Mouse (Mus musculus): ENCODE results near the gene Fam214b. TPM values are rescaled to one million over a fixed set of nuclear protein-coding genes. Genes with fewer than 3 reads are reported as not detected.

Fam214b gene
- total and polyA plus RNA-seq, 2 experiments from 2014 or later: 13.4 to 15.9 TPM

DNA sequence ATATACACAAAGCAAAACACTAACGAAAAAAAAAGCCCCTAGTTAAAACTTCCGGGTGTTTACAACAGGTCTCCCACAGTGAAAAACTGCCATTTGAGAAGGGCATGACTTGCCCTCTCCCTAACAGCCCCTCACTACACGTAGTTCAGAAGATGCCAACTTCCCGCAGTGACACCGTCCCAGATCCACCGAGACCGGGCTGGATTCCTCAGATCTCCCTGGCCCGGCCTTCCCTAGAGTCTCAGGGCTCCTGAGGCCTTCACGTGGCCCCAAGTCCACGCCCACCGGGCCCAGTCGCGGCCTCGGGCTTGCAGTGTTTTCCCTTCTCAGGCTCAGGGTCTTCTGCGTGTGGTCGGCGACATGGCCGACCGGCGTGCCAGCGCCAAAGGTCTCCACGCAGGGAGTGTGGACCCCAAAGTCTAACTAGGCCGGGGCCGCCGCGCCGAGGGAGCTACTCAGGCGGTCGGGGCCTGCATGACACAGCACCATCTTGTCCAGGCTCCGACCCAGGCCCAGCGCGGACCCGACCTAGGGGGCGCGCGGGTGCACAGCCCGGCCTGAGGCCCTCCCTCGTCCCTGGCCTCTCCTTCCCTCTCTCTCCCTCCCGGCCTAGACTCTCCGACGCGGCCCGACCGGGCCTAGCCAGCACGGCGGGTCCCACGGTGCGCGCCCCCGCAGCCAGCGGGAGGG is 46.4 kb downstream of the Fam214b start:
- Histone ChIP-seq H3K36me3 (replicated peaks; ENCODE audit: control insufficient read depth, insufficient read depth, low read length) (peaks cover 18% of the 10 kb centered on the region), H3K27ac (ENCODE audit: low read depth) (peak overlapping the region; percentile 99), H3K4me1 (ENCODE audit: control insufficient read depth, insufficient read depth) (peaks cover 20% of the 10 kb centered on the region), H3K4me3 (ENCODE audit: low read depth, low read length) (peak overlapping the region; percentile 86), H3K27me3 (ENCODE audit: control insufficient read depth, insufficient read depth, low read length) (no peaks in the 10 kb centered on the region), H3K4me2 (ENCODE audit: low read depth, low read length) (peak overlapping the region; percentile 85), H3K9ac (replicated peaks; ENCODE audit: low read depth, low read length) (peak overlapping the region; percentile 95), H3K9me3 (replicated peaks; ENCODE audit: control insufficient read depth, low read length) (no peaks in the 10 kb centered on the region)
- DNase-seq (ENCODE audit: low spot score): peak; percentile 60
- TF ChIP-seq CTCF (IDR thresholded peaks at IDR 0.05; ENCODE audit: low read depth) (no peak), EP300 (IDR thresholded peaks at IDR 0.05; ENCODE audit: low read depth) (no peak; the same call in 1 of the 2 replicates)
- under 1% methylated on average over 51 of the region's 51 CpGs for WGBS
- ATAC-seq (ENCODE audit: insufficient read depth, low read depth): peak; percentile 62

DNA sequence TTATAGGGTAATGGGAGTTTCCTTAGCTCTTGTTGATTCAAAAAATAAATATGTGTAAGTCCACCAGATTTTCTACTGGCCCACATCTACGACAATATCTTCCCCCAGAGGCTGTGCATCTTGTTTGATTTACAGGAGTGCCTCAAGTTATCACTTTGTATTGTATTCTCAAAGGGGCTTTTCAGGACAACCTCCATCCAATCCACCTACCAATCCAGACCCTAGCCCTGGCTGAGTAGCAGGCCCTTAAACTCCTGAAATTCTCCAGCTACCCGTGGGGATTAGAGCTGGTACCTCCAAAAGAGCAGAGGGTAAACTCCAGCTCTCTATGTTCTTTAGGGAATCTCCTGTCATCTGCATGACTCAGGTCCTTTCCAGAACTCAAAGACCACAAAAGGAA is 48.0 kb downstream of the Fam214b start:
- no peak for TF ChIP-seq CTCF (IDR thresholded peaks at IDR 0.05; ENCODE audit: low read depth)
- no peak for TF ChIP-seq EP300 (IDR thresholded peaks at IDR 0.05; ENCODE audit: low read depth)
- Histone ChIP-seq H3K9me3 (replicated peaks; ENCODE audit: control insufficient read depth, low read length) (no peaks in the 10 kb centered on the region), H3K36me3 (replicated peaks; ENCODE audit: control insufficient read depth, insufficient read depth, low read length) (peaks cover 31% of the 10 kb centered on the region), H3K9ac (replicated peaks; ENCODE audit: low read depth, low read length) (peak overlapping the region; percentile 55), H3K4me1 (ENCODE audit: control insufficient read depth, insufficient read depth) (peaks cover 20% of the 10 kb centered on the region), H3K4me3 (ENCODE audit: low read depth, low read length) (peak overlapping the region; percentile 86), H3K27me3 (ENCODE audit: control insufficient read depth, insufficient read depth, low read length) (no peaks in the 10 kb centered on the region), H3K27ac (ENCODE audit: low read depth) (peak overlapping the region; percentile 99), H3K4me2 (ENCODE audit: low read depth, low read length) (peak overlapping the region; percentile 85)
- ATAC-seq (ENCODE audit: insufficient read depth, low read depth) (no peak), DNase-seq (ENCODE audit: low spot score) (no peak)
- WGBS: 18% methylated on average over 2 of the region's 2 CpGs

DNA sequence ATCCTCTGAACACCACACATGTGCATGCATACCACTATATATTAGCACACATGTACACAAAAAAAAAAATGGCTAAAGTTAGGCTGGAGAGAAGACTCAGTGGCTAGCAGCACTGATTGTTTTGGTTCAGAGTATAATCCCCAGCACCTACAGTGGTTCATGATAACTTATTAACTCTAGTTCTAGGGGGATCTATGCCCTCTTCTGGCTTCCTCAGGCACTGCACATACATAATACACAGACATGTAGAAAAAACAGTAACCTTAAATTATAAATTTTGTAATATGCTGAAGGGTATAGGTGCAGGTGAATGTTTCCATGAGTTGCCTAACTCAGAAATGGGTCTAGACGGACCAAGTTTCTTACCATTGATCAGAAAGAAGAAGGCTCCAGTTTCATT is 57.7 kb downstream of the Fam214b start:
- ATAC-seq (ENCODE audit: insufficient read depth, low read depth): no peak
- Histone ChIP-seq H3K27ac (ENCODE audit: low read depth) (no peak overlapping the region), H3K4me3 (ENCODE audit: low read depth, low read length) (no peak overlapping the region), H3K4me1 (ENCODE audit: control insufficient read depth, insufficient read depth) (no peaks in the 10 kb centered on the region), H3K9me3 (replicated peaks; ENCODE audit: control insufficient read depth, low read length) (no peaks in the 10 kb centered on the region), H3K4me2 (ENCODE audit: low read depth, low read length) (no peak overlapping the region), H3K36me3 (replicated peaks; ENCODE audit: control insufficient read depth, insufficient read depth, low read length) (peaks cover 98% of the 10 kb centered on the region), H3K27me3 (ENCODE audit: control insufficient read depth, insufficient read depth, low read length) (no peaks in the 10 kb centered on the region), H3K9ac (replicated peaks; ENCODE audit: low read depth, low read length) (no peak overlapping the region)
- no peak for TF ChIP-seq EP300 (IDR thresholded peaks at IDR 0.05; ENCODE audit: low read depth)
- TF ChIP-seq CTCF (IDR thresholded peaks at IDR 0.05; ENCODE audit: low read depth): 0 out of 2 replicates have a peak, but pooled peaks have one; percentile 5
- WGBS: 70% methylated on average over 1 of the region's 1 CpGs
- no peak for DNase-seq (ENCODE audit: low spot score)

Other genes starting within 250 kb of the Fam214b start
- not detected in 2 replicates for gene Fam205a1, start 192.3 kb downstream of the Fam214b start, total RNA-seq (2014; rRNA removed; ENCODE audit: low replicate concordance)
- not detected in 2 replicates for gene Fam205a1, start 192.3 kb downstream of the Fam214b start, polyA plus RNA-seq (2015; fragmentation: Nextera tagmentation; extraction: Ambion mirVana)
- not detected in 2 replicates for gene Gm12394, start 189.4 kb downstream of the Fam214b start, total RNA-seq (2014; rRNA removed; ENCODE audit: low replicate concordance)
- gene Gm12394, start 189.4 kb downstream of the Fam214b start, polyA plus RNA-seq (2015; fragmentation: Nextera tagmentation; extraction: Ambion mirVana): 0.05 and 0.07 TPM in 2 replicates
- gene Fam205c, start 172.0 kb downstream of the Fam214b start, total RNA-seq (2014; rRNA removed; ENCODE audit: low replicate concordance): not detected in 2 replicates
- 0.18 and 0.23 TPM in 2 replicates for gene Fam205c, start 172.0 kb downstream of the Fam214b start, polyA plus RNA-seq (2015; fragmentation: Nextera tagmentation; extraction: Ambion mirVana)
- gene Phf24, start 129.6 kb downstream of the Fam214b start, total RNA-seq (2014; rRNA removed; ENCODE audit: low replicate concordance): 4.1 and 13.2 TPM in 2 replicates
- 5.0 and 5.3 TPM in 2 replicates for gene Phf24, start 129.6 kb downstream of the Fam214b start, polyA plus RNA-seq (2015; fragmentation: Nextera tagmentation; extraction: Ambion mirVana)
- gene Dnajb5, start 96.4 kb downstream of the Fam214b start, total RNA-seq (2014; rRNA removed; ENCODE audit: low replicate concordance): 41.8 and 59.1 TPM in 2 replicates
- 12.5 and 18.2 TPM in 2 replicates for gene Dnajb5, start 96.4 kb downstream of the Fam214b start, polyA plus RNA-seq (2015; fragmentation: Nextera tagmentation; extraction: Ambion mirVana)
- not detected in 2 replicates for gene 1700022I11Rik, start 76.6 kb downstream of the Fam214b start, total RNA-seq (2014; rRNA removed; ENCODE audit: low replicate concordance)
- 0.19 and 0.41 TPM in 2 replicates for gene 1700022I11Rik, start 76.6 kb downstream of the Fam214b start, polyA plus RNA-seq (2015; fragmentation: Nextera tagmentation; extraction: Ambion mirVana)
- gene Vcp, start 45.7 kb downstream of the Fam214b start, total RNA-seq (2014; rRNA removed; ENCODE audit: low replicate concordance): 166 and 201 TPM in 2 replicates
- 398 and 438 TPM in 2 replicates for gene Vcp, start 45.7 kb downstream of the Fam214b start, polyA plus RNA-seq (2015; fragmentation: Nextera tagmentation; extraction: Ambion mirVana)
- gene Fancg, start 35.7 kb downstream of the Fam214b start, total RNA-seq (2014; rRNA removed; ENCODE audit: low replicate concordance): 4.5 and 4.9 TPM in 2 replicates
- 4.6 and 4.9 TPM in 2 replicates for gene Fancg, start 35.7 kb downstream of the Fam214b start, polyA plus RNA-seq (2015; fragmentation: Nextera tagmentation; extraction: Ambion mirVana)
- gene Pigo, start 20.4 kb downstream of the Fam214b start, total RNA-seq (2014; rRNA removed; ENCODE audit: low replicate concordance): 11.3 and 25.2 TPM in 2 replicates
- gene Pigo, start 20.4 kb downstream of the Fam214b start, polyA plus RNA-seq (2015; fragmentation: Nextera tagmentation; extraction: Ambion mirVana): 11.4 and 12.5 TPM in 2 replicates
- gene Stoml2, start 14.5 kb downstream of the Fam214b start, total RNA-seq (2014; rRNA removed; ENCODE audit: low replicate concordance): 77.9 and 130 TPM in 2 replicates
- gene Stoml2, start 14.5 kb downstream of the Fam214b start, polyA plus RNA-seq (2015; fragmentation: Nextera tagmentation; extraction: Ambion mirVana): 171 and 174 TPM in 2 replicates
- 45.7 and 51.8 TPM in 2 replicates for gene Unc13b, start 12.7 kb upstream of the Fam214b start, total RNA-seq (2014; rRNA removed; ENCODE audit: low replicate concordance)
- 5.1 and 5.4 TPM in 2 replicates for gene Unc13b, start 12.7 kb upstream of the Fam214b start, polyA plus RNA-seq (2015; fragmentation: Nextera tagmentation; extraction: Ambion mirVana)
- 0.04 TPM in 1 of 2 replicates, not detected in the other for gene Atp8b5, start 220.9 kb upstream of the Fam214b start, total RNA-seq (2014; rRNA removed; ENCODE audit: low replicate concordance)
- gene Atp8b5, start 220.9 kb upstream of the Fam214b start, polyA plus RNA-seq (2015; fragmentation: Nextera tagmentation; extraction: Ambion mirVana): 0.11 and 0.12 TPM in 2 replicates